Mouse (Mus musculus): ENCODE data around the gene Bmt2.

- no peak for TF ChIP-seq POLR2A (IDR thresholded peaks at IDR 0.05; ENCODE audit: control insufficient read depth, low read depth, low read length)
- TF ChIP-seq CTCF (IDR thresholded peaks at IDR 0.05; ENCODE audit: control insufficient read depth, insufficient read depth, insufficient replicate concordance, low read depth, low read length) = no peak
Observed at GRCm38 (mm10) chr6:13606394-13606793, 71.4 kb downstream of the Bmt2 start.

Measured in testis, adult 2 months (tissue).